Mouse (Mus musculus): ENCODE measurements around the gene Lyrm9.

GRCm38 (mm10) chr11:78805198-78805597, 21.2 kb upstream of the Lyrm9 start:
- TF ChIP-seq CTCF (IDR thresholded peaks at IDR 0.05 in 2 of 3, conservative IDR thresholded peaks at IDR 0.05 in 1 of 3; ENCODE audit: control insufficient read depth in 1 of 3, insufficient read depth in 1 of 3, low read depth in 2 of 3, low read length in 3 of 3, poor library complexity in 1 of 3, severe bottlenecking in 1 of 3) = no peak
- no peak for TF ChIP-seq MAFK (IDR thresholded peaks at IDR 0.05; ENCODE audit: borderline replicate concordance, low read depth, low read length)
- no peak for TF ChIP-seq EP300 (IDR thresholded peaks at IDR 0.05; ENCODE audit: low read depth in 1 of 2, low read length in 2 of 2)
- no peak for TF ChIP-seq MEF2A (IDR thresholded peaks at IDR 0.05; ENCODE audit: extremely low read depth, insufficient replicate concordance, low read depth, low read length, poor library complexity, severe bottlenecking)
- no peak for TF ChIP-seq TCF12 (IDR thresholded peaks at IDR 0.05; ENCODE audit: low read depth, low read length)
- TF ChIP-seq TAL1 (IDR thresholded peaks at IDR 0.05; ENCODE audit: low read length) = no peak
- no peak for TF ChIP-seq MXI1 (IDR thresholded peaks at IDR 0.05; ENCODE audit: low read depth, low read length)
- TF ChIP-seq POLR2A (IDR thresholded peaks at IDR 0.05; ENCODE audit: control insufficient read depth in 1 of 2, insufficient read depth in 1 of 2, low read depth in 1 of 2, low read length in 2 of 2, poor library complexity in 1 of 2) = no peak
- TF ChIP-seq POLR2AphosphoS5 (IDR thresholded peaks at IDR 0.05; ENCODE audit: borderline replicate concordance, low read depth, low read length) = no peak
- TF ChIP-seq ETS1 (IDR thresholded peaks at IDR 0.05; ENCODE audit: low read depth, low read length) = no peak
- TF ChIP-seq E2F4 (IDR thresholded peaks at IDR 0.05; ENCODE audit: borderline replicate concordance, low read depth, low read length) = no peak
